Mouse (Mus musculus) urinary bladder, postnatal 25 days (tissue): ENCODE results near the gene Zfp143.
"Not testable (repeated sequence)": the region's sequence is repeated elsewhere in the genome, so short reads cannot be mapped to it uniquely, and the experiment has no call there.

Experiments
- DNase-seq: peaks from one replicate; pipeline ENCODE4 v3.0.0; 2022; ENCODE audit warnings: low spot score

The Zfp143 gene

DNA sequence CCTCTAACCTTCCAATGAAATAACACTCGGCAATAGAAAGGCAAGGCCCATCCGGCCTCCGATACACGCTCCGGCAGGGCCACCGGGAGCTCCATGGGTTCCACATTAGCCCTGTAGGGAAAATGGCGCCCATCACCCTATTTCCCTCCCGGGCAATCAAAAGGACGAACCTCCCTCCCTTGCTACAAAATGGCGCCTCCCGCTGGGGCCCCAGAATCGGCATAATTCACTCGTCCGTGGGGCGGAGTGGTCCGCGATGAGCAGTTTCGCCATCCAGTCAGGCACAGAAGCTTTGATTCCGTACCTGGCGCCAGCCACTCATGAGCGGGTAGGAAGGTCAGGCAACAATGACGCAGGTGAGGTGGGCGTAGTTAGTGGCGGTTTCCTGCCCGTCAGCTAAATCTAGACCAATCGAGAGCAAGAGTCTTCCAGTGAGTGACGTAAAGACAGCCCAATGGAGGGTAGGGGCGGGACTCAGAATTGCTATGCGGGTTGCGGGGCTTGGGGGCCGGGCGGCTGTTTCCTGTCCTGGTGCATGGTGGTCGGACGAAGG is at the start of gene Zfp143:
Zfp143 (plus strand) TSS at position 19 of the 553 bp plus-strand sequence.
- DNase-seq = peak; percentile 99

GRCm38 (mm10) chr7:110011417-110011816 is 49.6 kb upstream of the Zfp143 start:
- DNase-seq = no peak

DNA sequence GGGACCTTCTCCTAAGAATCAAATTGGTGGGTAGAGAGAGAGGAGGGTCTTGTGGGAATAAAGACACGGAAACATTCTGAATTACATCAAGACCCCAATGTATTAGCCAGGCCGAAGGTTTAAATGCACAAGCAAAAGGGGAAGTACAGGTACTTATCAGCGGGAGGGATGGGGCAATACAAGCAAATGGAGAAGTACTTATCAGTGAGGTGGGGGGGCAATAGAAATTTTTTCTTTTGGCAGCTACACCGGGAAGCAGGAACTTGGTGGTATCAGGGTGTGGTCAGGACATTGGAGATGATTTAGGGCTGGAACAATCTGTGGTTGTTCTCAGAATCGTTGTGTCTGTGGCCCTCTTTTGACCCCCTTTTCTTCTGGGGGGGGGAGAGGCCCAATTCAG is 46.7 kb upstream of the Zfp143 start:
- DNase-seq = no peak

GRCm38 (mm10) chr7:110018117-110018630 is 42.8 kb upstream of the Zfp143 start, which contains the start of gene Ipo7:
Gene Ipo7 (plus strand): TSS chr7:110018274.
- DNase-seq = peak; percentile 86

- DNase-seq = peak; percentile 66
These were observed 42.2 kb upstream of the Zfp143 start for GRCm38 (mm10) chr7:110018631-110019482.

DNA sequence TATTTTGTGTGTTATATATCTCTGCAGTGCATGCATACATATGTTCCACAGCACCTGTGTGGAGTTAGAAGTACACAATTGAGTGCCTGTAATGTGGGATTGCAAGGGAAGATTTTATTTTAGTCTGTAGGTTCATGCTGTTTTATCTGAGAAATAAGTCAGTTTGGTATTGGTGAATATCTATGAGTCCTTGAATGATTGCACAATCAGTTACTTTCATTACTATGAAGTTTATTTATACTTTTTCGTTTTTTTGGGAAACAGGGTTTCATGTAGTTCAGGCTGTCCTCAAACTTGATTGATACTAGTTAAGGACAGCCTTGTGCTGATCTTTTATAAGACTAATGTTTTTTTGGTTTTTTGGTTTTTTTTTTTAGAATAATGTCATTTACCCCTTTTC is 37.5 kb upstream of the Zfp143 start:
- DNase-seq = no peak

DNA sequence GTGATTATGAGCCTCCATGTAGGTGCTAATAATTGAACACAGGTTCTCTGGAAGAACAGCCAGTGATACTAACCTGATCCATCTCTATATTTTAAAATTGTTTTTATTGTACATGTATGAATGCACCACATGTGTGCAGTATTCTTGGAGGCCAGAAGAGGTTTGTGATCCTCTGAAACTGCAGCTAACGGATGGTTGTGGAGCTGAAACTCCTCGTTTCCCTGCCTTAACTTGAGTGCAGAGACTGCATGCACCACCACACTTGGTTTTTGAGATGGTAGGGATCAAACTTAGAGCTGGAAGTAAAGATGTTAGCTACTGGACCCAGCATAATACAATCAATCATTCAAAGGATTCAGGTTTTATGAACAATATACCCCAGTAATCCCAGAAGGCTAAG is 34.4 kb upstream of the Zfp143 start:
- no peak for DNase-seq

DNA sequence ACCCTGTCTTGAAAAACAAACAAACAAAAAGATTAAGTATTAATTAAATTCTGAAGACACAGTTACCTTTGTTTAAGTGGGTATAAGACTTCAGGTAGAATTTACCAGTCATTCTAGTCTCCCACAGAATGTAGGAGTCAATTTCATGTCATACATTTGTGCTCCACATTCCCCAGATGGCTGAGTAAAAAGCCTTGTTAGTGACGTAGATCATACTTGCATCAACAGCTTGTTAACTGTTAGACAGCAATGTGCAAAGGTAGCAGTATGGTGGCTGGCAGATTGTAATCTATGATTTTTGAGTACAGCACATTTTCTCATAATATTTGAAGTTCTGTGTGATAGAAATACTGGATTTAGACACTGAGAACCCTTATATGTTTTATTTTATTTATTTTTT is 32.2 kb upstream of the Zfp143 start:
- no peak for DNase-seq

DNA sequence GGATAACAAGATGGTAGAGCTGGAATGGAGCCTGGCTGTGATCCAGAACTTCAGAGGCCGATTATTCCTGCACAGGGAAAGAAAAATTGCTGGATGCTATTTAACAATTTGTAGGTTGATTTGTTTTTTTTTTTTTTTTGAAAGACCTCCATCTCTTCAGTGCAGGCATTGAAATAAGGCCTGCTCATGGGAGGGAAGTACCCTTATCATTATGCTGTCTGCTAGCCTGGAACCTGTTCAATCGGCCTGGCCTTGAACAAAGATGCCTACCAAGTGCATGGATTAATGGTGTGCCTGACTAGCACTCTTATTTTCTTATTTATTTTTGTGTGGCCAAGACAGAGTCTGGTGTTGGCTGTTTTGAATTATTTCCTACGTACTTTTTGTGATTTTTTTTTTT is 30.7 kb upstream of the Zfp143 start:
- DNase-seq = no peak

DNA sequence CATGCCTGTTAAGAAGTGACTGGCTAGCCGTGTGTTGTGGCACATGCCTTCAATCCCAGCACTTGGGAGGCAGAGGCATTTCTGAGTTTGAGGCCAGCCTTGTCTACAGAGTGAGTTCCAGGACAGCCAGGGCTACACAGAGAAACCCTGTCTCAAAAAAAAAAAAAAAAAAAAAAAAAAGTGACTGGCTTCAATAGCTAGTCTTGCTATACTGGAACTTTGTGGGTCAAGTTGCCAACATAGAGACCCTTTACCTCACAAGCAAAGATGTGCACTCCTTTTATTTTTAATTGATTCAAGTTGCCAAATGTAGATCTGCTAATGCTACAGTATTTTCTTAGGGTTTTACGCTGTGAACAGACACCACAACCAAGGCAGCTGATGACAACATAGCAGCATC is 3.3 kb upstream of the Zfp143 start:
- not testable (repeated sequence) for DNase-seq

- peak; percentile 11 for DNase-seq
These were observed 1.8 kb upstream of the Zfp143 start for GRCm38 (mm10) chr7:110059092-110059785.

- DNase-seq = no peak
These were observed 830 bp upstream of the Zfp143 start for GRCm38 (mm10) chr7:110060106-110060668.

DNA sequence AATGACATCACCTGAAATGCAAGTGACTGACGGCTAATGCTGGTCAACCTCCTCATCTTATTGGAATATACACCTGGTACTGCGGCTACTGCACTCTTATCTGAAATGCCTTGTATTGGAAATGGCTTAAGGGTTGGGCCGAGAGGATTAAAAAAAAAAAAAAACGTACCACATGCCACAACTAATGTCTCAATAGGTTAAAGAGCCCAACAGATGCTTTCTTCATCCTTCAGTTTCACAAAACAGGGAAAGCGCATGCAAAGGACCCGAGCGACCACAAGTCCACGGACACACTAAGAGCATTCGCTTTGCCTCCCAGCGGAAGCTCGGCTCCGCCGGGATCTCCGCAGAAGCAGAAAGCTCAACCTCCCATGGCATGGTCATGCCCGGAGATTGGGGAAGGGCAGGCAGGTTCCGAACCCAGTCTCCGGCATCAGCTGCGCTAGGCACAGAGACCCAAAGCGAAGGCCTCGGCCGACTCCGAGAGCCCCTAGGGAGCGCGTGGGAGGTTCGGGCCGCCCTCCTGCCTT is 283 bp upstream of the Zfp143 start:
- DNase-seq = peak; percentile 64

GRCm38 (mm10) chr7:110061752-110062273 is 796 bp downstream of the Zfp143 start:
- peak; percentile 74 for DNase-seq

- DNase-seq = no peak
These were observed 2.7 kb downstream of the Zfp143 start for GRCm38 (mm10) chr7:110063731-110064130.

DNA sequence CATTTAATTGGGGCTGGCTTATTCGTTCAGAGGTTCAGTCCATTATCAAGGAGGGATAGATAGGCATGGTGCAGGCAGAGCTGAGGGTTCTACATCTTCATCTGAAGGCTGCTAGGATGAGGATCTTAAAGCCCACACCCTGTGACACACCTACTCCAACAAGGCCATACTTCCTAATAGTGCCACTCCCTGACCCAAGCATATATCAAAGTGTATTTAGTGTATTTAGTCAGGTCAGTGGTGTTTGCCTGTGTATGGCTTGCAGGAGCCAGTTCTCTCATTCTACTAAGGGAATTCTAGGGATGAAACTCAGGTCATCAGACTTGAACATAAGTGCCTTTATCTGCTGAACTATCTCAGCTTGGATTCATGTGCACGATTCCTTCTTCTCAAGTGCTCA is 8.1 kb downstream of the Zfp143 start:
- no peak for DNase-seq

- no peak for DNase-seq
These were observed 17.2 kb downstream of the Zfp143 start for GRCm38 (mm10) chr7:110078168-110078567.

GRCm38 (mm10) chr7:110083386-110084165 is 22.6 kb downstream of the Zfp143 start:
- peak; percentile 59 for DNase-seq

GRCm38 (mm10) chr7:110085217-110085616 is 24.2 kb downstream of the Zfp143 start:
- no peak for DNase-seq

- DNase-seq = no peak
These were observed 26.9 kb downstream of the Zfp143 start for GRCm38 (mm10) chr7:110087914-110088313.

DNA sequence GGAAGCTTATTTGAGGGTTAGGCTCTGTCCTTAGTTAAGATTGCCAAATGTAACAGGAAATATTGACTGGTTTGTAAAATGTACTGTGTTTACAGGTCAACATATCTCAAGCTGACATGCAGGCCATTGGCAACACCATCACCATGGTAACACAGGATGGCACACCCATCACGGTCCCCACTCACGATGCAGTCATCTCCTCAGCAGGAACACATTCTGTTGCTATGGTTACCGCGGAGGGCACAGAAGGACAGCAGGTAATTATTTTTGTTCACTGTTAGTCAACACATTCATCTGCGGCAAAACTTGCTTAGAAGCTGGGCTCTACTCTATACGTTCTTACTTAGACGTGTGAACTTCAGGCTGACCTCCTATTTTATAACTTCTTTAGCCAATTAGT is 30.7 kb downstream of the Zfp143 start:
- no peak for DNase-seq
